ENCODE assay signal across 8 mouse cellular contexts in the genomic region with DNA sequence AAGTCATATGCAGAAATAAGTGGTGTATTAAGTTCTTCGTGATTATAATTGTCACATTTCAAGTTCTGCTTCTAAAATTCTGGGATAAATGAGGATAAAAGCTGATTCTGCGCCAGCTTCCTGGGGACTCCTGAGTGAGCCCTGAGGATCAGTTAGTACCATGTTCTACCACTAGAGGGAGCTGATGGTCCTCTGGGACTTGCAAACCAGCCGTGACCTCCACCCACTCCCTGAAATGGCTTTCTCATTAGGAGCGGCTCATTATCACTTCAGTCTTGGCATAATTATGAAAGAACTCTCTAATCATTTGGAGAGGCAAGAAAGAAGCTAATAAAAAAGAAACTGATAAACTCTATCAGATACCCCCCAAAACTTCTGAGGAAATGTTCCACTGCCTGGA. TPM values are rescaled to one million over a fixed set of nuclear protein-coding genes. Genes with fewer than 3 reads are reported as not detected.
DNase-seq lines count a peak whose midpoint lies in the region; ATAC-seq and TF ChIP-seq lines count a peak whose summit lies in the region.

No protein-coding gene starts in this region.

- H3K4me1 ChIP-seq in forebrain, embryonic 15.5 days, result no peaks in the 10 kb centered on the region
- H3K4me1 ChIP-seq in lung, adult 2 months (ENCODE audit: control insufficient read depth, insufficient read depth, low read length), result no peaks in the 10 kb centered on the region
- H3K4me1 ChIP-seq in small intestine, adult 2 months (ENCODE audit: control insufficient read depth, insufficient read depth, insufficient read length, low read length), result no peaks in the 10 kb centered on the region

- ATAC-seq in forebrain, embryonic 15.5 days (replicated peaks), result 0 out of 2 replicates have a peak, but pooled peaks have one; percentile 63

- no peak overlapping the region for H3K27ac ChIP-seq in forebrain, embryonic 15.5 days (replicated peaks)
- no peak overlapping the region for H3K27ac ChIP-seq in small intestine, adult 2 months (ENCODE audit: insufficient read depth, low read depth, low read length)

- H3K27me3 ChIP-seq in forebrain, embryonic 15.5 days, result no peaks in the 10 kb centered on the region
- no peaks in the 10 kb centered on the region for H3K27me3 ChIP-seq in small intestine, adult 2 months (ENCODE audit: control insufficient read depth, insufficient read depth, low read length)

- H3K9ac ChIP-seq in forebrain, embryonic 15.5 days (replicated peaks), result no peak overlapping the region

- DNase-seq in cerebellum, adult 11 months, result peak; percentile 16
- no peak for DNase-seq in cerebellum, adult 11-12 months
- DNase-seq in A20 (ENCODE audit: low read depth, low spot score), result peak; percentile 1
- DNase-seq in c-Kit-positive CD71-negative TER-119-negative erythroid progenitor cells, embryonic 14.5 days (ENCODE audit: low read depth), result peak; percentile 42
- peak; percentile 79 for DNase-seq in kidney, postnatal 10 days
- DNase-seq in lung, adult 2 months, result peak; percentile 12

- no peaks in the 10 kb centered on the region for H3K36me3 ChIP-seq in forebrain, embryonic 15.5 days
- no peaks in the 10 kb centered on the region for H3K36me3 ChIP-seq in small intestine, adult 2 months (ENCODE audit: control insufficient read depth, insufficient read depth, low read length)

- WGBS in forebrain, embryonic 15.5 days, result 9% methylated on average over 4 of the region's 4 CpGs
- WGBS in lung, adult 2 months, result 13% methylated on average over 4 of the region's 4 CpGs
- WGBS in small intestine, adult 2 months, result 11% methylated on average over 4 of the region's 4 CpGs

- no peak overlapping the region for H3K4me2 ChIP-seq in forebrain, embryonic 15.5 days (replicated peaks)

- no peaks in the 10 kb centered on the region for H3K9me3 ChIP-seq in forebrain, embryonic 15.5 days

- no peak overlapping the region for H3K4me3 ChIP-seq in forebrain, embryonic 15.5 days
- H3K4me3 ChIP-seq in lung, adult 2 months (replicated peaks; ENCODE audit: extremely low read depth, low read depth, low read length), result no peak overlapping the region
- H3K4me3 ChIP-seq in small intestine, adult 2 months (ENCODE audit: low read depth, low read length), result no peak overlapping the region

- peak; percentile 83 for TF ChIP-seq CTCF in lung, adult 2 months (IDR thresholded peaks at IDR 0.05; ENCODE audit: insufficient read depth, low read length)
- TF ChIP-seq CTCF in small intestine, adult 2 months (IDR thresholded peaks at IDR 0.05; ENCODE audit: extremely low read depth, insufficient read length, insufficient replicate concordance, low read depth, low read length), result peak; percentile 73; the same call in 1 of the 2 replicates

- no peak for TF ChIP-seq POLR2A in lung, adult 2 months (IDR thresholded peaks at IDR 0.05; ENCODE audit: borderline replicate concordance, extremely low read depth, low read depth, low read length)
- no peak for TF ChIP-seq POLR2A in small intestine, adult 2 months (IDR thresholded peaks at IDR 0.05; ENCODE audit: low read depth, low read length)

RNA-seq across cellular contexts. Expression of gene Lrrc30, which starts 19.0 kb away (rescaled TPM):
- not detected in 2 replicates for polyA plus RNA-seq in forebrain, embryonic 15.5 days (2015; fragmentation: Nextera tagmentation; extraction: Ambion mirVana)
- polyA plus RNA-seq in lung, adult 2 months (2012; rRNA removed), result not detected in 2 replicates
- polyA plus RNA-seq in small intestine, adult 2 months (2012; rRNA removed), result 0.05 TPM in 1 of 2 replicates, not detected in the other

RNA-seq across cellular contexts. Expression of gene Lama1, which starts 45.6 kb away (rescaled TPM):
- 3.5 and 5.0 TPM in 2 replicates for polyA plus RNA-seq in forebrain, embryonic 15.5 days (2015; fragmentation: Nextera tagmentation; extraction: Ambion mirVana)
- 0.17 and 0.63 TPM in 2 replicates for polyA plus RNA-seq in lung, adult 2 months (2012; rRNA removed)
- 0.96 and 1.2 TPM in 2 replicates for polyA plus RNA-seq in small intestine, adult 2 months (2012; rRNA removed)
